Mouse (Mus musculus) megakaryocyte, embryonic 14.5 days (primary cell): ENCODE data around the gene Negr1.

Source experiments
- FLI1 ChIP-seq: IDR thresholded peaks from 2 replicates; pipeline ENCODE4 v1.6.1; 2012; ENCODE audit warnings: low read length, inconsistent platforms, mixed read lengths
- GATA1 ChIP-seq: IDR thresholded peaks from 3 replicates; pipeline ENCODE4 v1.6.1; 2012; ENCODE audit warnings: mixed read lengths, low read length, inconsistent platforms, borderline replicate concordance

GRCm38 (mm10) chr3:156992171-156992570 lies 430.6 kb downstream of the Negr1 start:
- TF ChIP-seq FLI1 (no peak), GATA1 (no peak)
